Mouse (Mus musculus) neural tube, embryonic 11.5 days (tissue): ENCODE measurements around the gene Maml2. TPM values are rescaled to one million over a fixed set of nuclear protein-coding genes. Genes with fewer than 3 reads are reported as not detected.

Experiments
- ATAC-seq: fragments of 200-750 bp; cut with Nextera tagmentation; 2 replicates; pipeline ENCODE4 v1.8.0; 2017; ENCODE audit warnings: moderate number of reproducible peaks, mild to moderate bottlenecking, moderate TSS enrichment, moderate library complexity; ENCODE audit not compliant: insufficient read depth, low FRiP score, low TSS enrichment
- DNase-seq: peaks from one replicate; pipeline ENCODE4 v3.0.0-alpha.2; 2015; ENCODE audit warnings: low spot score
- H3K27ac ChIP-seq: fragments of 300-500 bp; sonication (generic); 2 replicates; pipeline ENCODE4 v1.5.1; 2014; ENCODE audit warnings: low read depth, mild to moderate bottlenecking, low read length
- H3K27me3 ChIP-seq: fragments of 300-500 bp; sonication (generic); 2 replicates; pipeline ENCODE4 v1.6.1; 2014; ENCODE audit warnings: mild to moderate bottlenecking, low read length, mixed read lengths; ENCODE audit not compliant: control insufficient read depth, insufficient read depth
- H3K36me3 ChIP-seq: fragments of 300-500 bp; sonication (generic); 2 replicates; pipeline ENCODE4 v1.6.1; 2014; ENCODE audit warnings: mild to moderate bottlenecking, low read length, moderate library complexity, mixed read lengths; ENCODE audit not compliant: control insufficient read depth, insufficient read depth
- H3K4me1 ChIP-seq: fragments of 300-500 bp; sonication (generic); 2 replicates; pipeline ENCODE4 v1.6.1; 2014; ENCODE audit warnings: low read length, mixed read lengths; ENCODE audit not compliant: control insufficient read depth, insufficient read depth
- H3K4me2 ChIP-seq: fragments of 300-500 bp; sonication (generic); 2 replicates; pipeline ENCODE4 v1.6.1; 2014; ENCODE audit warnings: low read depth, mild to moderate bottlenecking, moderate library complexity
- H3K4me3 ChIP-seq: fragments of 300-500 bp; sonication (generic); 2 replicates; pipeline ENCODE4 v1.5.1; 2014; ENCODE audit warnings: low read depth, low read length
- H3K9ac ChIP-seq: fragments of 300-500 bp; sonication (generic); 2 replicates; pipeline ENCODE4 v1.6.1; 2014; ENCODE audit warnings: mild to moderate bottlenecking, low read length
- H3K9me3 ChIP-seq: fragments of 300-500 bp; sonication (generic); 2 replicates; pipeline ENCODE4 v1.6.1; 2016; ENCODE audit warnings: low read length; ENCODE audit not compliant: control insufficient read depth
- WGBS: fragments of 180-500 bp; shearing (Covaris S2); extraction: QIAGEN DNeasy Blood & Tissue Kit; methylation state at CpG from one replicate; pipeline ENCODE4 v1.1.7; 2014; 5-methylcytosine and 5-hydroxymethylcytosine counted together
- polyA plus RNA-seq: library from polyadenylated mRNA; unstranded; fragments of >200 nt; fragmentation: Nextera tagmentation; extraction: Ambion mirVana; gene quantifications from 2 replicates; pipeline ENCODE4 v1.2.1, GENCODE M21; 2014

Maml2 gene
- polyA plus RNA-seq, 1 experiment from 2014 or later: 14.1 TPM

DNA sequence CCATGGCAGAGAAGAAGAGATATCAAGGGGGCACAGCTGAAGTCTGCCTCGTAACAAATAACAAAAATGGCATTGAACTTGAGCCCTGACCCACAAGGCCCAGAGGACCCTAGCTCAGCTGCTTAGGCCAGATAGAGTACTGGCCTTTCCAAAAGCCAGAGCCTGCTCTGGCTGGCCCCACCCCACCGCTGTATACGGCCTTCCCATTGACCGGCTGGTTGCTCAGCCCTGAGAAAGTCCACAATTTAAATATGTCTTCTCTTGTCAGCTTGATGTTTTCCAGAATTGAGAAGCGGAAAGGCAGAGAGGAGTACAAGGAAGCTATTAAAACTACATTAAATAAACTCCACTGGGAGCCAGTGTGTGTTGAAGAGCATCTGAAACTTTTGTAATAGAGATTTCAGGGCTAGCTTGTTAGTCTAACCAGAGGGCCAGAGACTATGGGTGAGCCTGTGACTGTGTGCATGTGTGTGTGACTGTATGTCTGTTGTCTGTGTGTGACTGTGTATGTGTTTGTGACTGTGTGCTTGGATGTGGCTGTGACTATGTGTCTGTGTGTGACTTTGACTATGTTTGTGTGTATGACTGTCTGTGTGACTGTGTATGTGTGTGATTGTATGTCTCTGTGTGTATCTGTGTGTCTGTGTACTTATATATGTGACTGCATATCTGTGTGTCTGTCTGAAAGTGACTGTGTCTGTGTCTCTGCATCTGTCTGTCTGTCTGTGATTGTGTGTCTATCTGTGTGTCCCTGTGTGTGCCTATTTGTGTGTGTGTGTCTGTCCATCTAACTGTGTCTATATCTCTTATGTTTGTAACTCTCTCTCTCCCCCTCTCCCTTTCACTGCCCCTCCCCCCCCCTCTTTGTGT, 185.7 kb downstream of the Maml2 start:
- H3K9me3 ChIP-seq: no peaks in the 10 kb centered on the region
- DNase-seq (no peak), ATAC-seq (no peak)
- H3K36me3 ChIP-seq: no peaks in the 10 kb centered on the region
- WGBS: 70% methylated on average over 5 of the region's 5 CpGs
- H3K27me3 ChIP-seq: no peaks in the 10 kb centered on the region
- H3K9ac ChIP-seq: no peak overlapping the region
- H3K4me2 ChIP-seq: no peak overlapping the region
- peaks cover 14% of the 10 kb centered on the region for H3K4me1 ChIP-seq
- no peak overlapping the region for H3K4me3 ChIP-seq
- no peak overlapping the region for H3K27ac ChIP-seq

DNA sequence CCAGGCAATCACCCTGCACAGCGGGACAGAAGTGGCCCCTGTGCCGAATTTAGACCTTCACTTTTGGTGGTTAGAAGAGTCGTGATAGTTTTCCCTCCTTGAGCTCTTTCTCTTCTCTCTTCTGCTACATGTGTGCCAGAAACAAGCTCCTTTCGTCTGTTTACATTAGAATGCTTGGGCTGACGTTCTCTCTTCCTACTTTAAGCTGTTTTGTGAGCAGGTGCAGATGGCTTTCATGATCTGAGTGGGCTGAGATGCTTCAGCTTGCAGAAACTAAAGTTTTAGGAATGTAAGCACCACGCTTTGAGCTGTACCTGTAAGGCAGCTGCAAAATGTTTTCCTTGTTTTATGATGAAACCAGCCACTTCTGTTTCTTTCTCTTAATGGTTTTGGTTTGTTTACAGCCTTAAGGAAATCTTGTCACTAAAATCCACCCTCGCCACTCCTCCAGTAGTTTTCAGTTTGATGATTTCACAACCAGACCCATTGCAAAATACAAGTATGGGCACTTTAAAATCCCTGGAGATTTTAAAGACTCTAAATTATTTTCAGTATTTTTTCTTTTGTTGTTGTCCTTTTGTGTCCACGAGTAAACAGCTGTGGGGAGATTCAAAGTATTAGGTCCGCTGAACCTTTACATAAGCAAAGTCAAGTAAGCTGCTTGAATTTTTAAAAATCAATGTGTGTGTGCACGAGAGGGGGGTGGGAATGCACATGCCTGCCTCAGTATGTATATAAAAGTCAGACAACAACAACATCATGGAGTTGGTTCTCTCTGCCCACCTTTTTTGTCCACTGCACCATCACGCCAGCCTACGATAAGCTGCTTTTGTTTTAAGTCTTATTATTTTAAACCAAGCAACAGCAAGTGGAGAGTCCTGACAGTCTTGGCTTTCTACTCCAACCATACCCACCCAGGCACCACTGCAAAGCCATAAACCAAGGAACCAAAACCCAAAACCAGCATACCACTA, 186.8 kb downstream of the Maml2 start:
- no peak for DNase-seq
- no peak overlapping the region for H3K4me3 ChIP-seq
- ATAC-seq: no peak

DNA sequence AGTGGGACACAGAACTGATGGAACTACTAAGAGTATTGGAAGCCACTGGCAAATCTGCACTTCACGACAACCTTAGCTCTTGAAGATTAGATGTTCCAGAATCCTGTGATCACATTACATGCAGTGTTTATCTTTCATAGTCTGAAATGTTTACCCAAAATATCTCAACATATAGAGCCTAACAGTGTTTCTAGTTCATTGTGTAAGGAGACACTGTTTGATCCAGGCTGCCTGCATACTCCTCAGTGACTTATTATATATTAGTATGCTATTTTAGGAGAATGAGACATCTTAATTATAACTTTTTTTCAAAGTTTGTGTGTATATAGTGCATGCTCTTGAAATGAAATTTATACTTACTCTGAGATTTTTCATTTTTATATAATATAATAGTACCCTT, 188.2 kb downstream of the Maml2 start:
- no peaks in the 10 kb centered on the region for H3K36me3 ChIP-seq
- no peak overlapping the region for H3K9ac ChIP-seq
- H3K4me1 ChIP-seq: peaks cover 6% of the 10 kb centered on the region; the same call in 1 of the 2 replicates
- H3K4me2 ChIP-seq: no peak overlapping the region
- ATAC-seq: no peak
- H3K27me3 ChIP-seq: no peaks in the 10 kb centered on the region
- WGBS: 85% methylated on average over 1 of the region's 1 CpGs
- H3K4me3 ChIP-seq: no peak overlapping the region
- no peak overlapping the region for H3K27ac ChIP-seq
- H3K9me3 ChIP-seq: no peaks in the 10 kb centered on the region
- DNase-seq: no peak

More for the DNA sequence above, 186.8 kb downstream of the Maml2 start:
- H3K27ac ChIP-seq: no peak overlapping the region
- H3K4me2 ChIP-seq: no peak overlapping the region
- H3K9me3 ChIP-seq: no peaks in the 10 kb centered on the region
- H3K36me3 ChIP-seq: no peaks in the 10 kb centered on the region
- H3K4me1 ChIP-seq: peaks cover 6% of the 10 kb centered on the region
- no peaks in the 10 kb centered on the region for H3K27me3 ChIP-seq
- WGBS: 69% methylated on average over 12 of the region's 12 CpGs
- no peak overlapping the region for H3K9ac ChIP-seq

DNA sequence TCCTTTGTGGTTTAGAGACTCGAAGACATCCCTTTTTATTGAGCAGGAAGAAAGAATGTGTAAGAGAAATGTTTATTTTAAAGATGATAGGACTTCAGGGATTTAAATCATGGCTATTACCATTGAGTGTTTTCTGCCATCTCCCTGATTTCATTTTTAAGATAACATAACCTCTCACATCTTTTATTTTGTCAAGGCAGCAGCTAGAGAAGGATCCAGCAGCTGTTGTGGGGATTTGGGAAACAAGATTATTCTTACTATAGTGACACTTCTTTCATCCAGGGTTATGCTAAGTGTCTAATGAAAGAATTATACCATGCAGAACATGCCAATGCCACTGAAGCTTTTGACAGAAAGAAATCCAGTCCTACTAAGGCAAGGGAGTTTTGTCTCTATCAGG, 193.3 kb downstream of the Maml2 start:
- Histone ChIP-seq H3K4me3 (no peak overlapping the region), H3K27me3 (no peaks in the 10 kb centered on the region), H3K4me1 (no peaks in the 10 kb centered on the region), H3K9me3 (no peaks in the 10 kb centered on the region), H3K36me3 (no peaks in the 10 kb centered on the region), H3K4me2 (no peak overlapping the region), H3K27ac (no peak overlapping the region), H3K9ac (no peak overlapping the region)
- ATAC-seq (no peak), DNase-seq (no peak)
- 72% methylated on average over 1 of the region's 1 CpGs for WGBS

DNA sequence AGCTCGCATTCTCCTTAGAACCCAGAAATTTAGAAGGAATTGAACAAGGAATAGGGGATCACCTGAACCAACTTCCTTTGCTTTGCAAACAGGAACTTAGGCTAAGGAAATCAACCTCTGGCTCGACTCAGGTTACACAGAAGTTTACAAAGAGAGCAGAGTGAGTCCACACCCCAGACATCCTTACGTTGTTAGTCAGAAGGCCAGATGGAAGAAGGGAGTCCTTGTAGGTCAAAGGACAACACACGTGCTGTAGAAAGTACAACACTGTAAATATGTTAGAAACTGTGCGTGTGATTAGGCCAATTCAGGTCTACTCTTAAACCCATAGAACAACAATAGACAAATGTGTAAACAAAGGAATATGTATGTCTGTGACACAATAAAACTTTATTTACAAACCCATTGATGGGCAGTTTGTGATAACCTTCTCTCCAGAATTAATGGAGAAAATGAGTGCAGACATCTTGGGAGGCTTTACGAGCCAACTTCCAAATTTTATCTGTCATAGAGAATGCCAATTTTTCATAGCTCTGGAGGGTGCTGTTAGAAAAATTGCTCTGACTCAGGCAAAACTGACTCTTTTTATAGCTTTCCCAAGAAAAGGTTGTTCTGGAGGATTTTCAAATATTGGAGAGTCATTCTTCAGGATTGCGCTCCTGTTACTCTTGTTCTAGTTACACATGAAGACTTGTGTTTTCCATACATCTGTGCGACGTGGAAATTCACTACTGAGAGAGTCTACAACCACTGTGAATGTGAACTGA, 194.3 kb downstream of the Maml2 start:
- no peak overlapping the region for H3K27ac ChIP-seq
- no peak for ATAC-seq
- no peak overlapping the region for H3K4me3 ChIP-seq
- H3K27me3 ChIP-seq: no peaks in the 10 kb centered on the region
- DNase-seq: no peak
- H3K9me3 ChIP-seq: no peaks in the 10 kb centered on the region
- H3K36me3 ChIP-seq: no peaks in the 10 kb centered on the region
- WGBS: 86% methylated on average over 9 of the region's 9 CpGs
- H3K9ac ChIP-seq: no peak overlapping the region
- H3K4me2 ChIP-seq: no peak overlapping the region
- H3K4me1 ChIP-seq: no peaks in the 10 kb centered on the region

DNA sequence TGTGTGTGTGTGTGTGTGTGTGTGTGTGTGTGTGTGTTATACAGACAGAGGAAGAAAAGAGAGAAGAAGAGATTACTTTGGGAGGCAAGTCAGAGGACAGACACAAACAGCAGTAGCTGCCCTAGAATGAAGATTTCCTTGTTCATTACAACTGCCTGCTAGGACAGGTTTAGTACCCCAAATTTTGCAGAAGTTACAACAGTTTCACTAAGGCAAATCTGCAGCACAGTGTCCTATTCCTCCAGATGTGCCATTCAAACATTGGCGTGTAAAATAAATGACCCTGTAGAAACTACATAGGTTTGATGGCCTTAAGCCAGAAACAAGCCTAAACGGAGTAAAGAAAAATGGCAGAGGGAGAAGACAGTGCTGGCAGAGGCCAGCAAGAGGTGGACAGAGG, 195.1 kb downstream of the Maml2 start:
- ATAC-seq (no peak), DNase-seq (no peak)
- H3K27ac ChIP-seq: no peak overlapping the region
- no peaks in the 10 kb centered on the region for H3K27me3 ChIP-seq
- no peak overlapping the region for H3K9ac ChIP-seq
- no peaks in the 10 kb centered on the region for H3K36me3 ChIP-seq
- no peaks in the 10 kb centered on the region for H3K9me3 ChIP-seq
- 78% methylated on average over 2 of the region's 2 CpGs for WGBS
- H3K4me2 ChIP-seq: no peak overlapping the region
- no peaks in the 10 kb centered on the region for H3K4me1 ChIP-seq
- H3K4me3 ChIP-seq: no peak overlapping the region

DNA sequence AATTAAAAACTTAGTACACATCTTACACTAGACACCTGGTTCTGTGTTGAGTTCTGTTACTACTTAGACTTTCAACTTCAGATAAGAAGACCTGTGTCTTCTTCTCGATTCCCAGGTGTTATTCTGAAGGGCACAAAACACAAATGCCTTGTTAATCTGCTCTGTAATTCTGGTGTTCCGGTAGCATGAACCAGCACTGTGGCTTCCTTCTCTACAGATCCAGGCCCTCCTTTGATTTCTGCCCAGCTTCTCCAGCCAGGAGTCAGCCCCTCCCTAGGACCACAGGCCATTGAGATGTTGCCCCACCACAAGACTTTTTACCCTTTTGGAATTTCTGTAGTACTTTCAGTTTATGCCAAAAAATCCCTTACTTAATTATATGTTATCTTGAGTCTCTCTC, 196.0 kb downstream of the Maml2 start:
- H3K4me2 ChIP-seq: no peak overlapping the region
- no peaks in the 10 kb centered on the region for H3K4me1 ChIP-seq
- H3K36me3 ChIP-seq: no peaks in the 10 kb centered on the region
- WGBS: 90% methylated on average over 2 of the region's 2 CpGs
- H3K9me3 ChIP-seq: no peaks in the 10 kb centered on the region
- no peak for ATAC-seq
- H3K4me3 ChIP-seq: no peak overlapping the region
- H3K27me3 ChIP-seq: no peaks in the 10 kb centered on the region
- no peak overlapping the region for H3K27ac ChIP-seq
- no peak overlapping the region for H3K9ac ChIP-seq
- DNase-seq: no peak

DNA sequence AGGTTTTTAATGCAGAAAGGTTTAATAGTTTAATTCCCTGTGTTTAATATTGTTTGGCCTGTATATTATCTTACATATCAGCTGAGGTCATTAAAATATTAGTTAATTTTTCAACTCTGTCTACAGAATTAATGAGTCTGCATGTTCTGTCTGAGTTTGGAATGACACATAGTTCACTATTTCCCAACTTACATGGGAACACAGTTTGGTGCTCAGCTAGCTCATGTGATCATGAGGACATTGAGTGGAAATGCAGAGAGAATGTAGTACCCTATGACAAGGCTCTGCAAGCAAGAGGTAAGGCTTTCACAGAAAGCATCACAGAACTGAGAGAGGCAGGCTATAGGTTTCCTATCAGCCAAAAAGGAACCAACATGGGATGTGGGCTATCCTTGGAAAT, 197.8 kb downstream of the Maml2 start:
- H3K36me3 ChIP-seq: no peaks in the 10 kb centered on the region
- H3K4me1 ChIP-seq: no peaks in the 10 kb centered on the region
- H3K27me3 ChIP-seq: no peaks in the 10 kb centered on the region
- H3K4me2 ChIP-seq: no peak overlapping the region
- no peak for DNase-seq
- no peak overlapping the region for H3K4me3 ChIP-seq
- ATAC-seq: no peak
- no peaks in the 10 kb centered on the region for H3K9me3 ChIP-seq
- H3K27ac ChIP-seq: no peak overlapping the region
- no peak overlapping the region for H3K9ac ChIP-seq
